Mouse (Mus musculus) E14TG2a.4 (cell line): ENCODE measurements around the gene Nkd1.

Experiments
- H3K27me3 ChIP-seq: 2 replicates; pipeline ENCODE4 v1.6.1; 2014; ENCODE audit warnings: low read length, control low read depth; ENCODE audit not compliant: insufficient read depth
- H3K36me3 ChIP-seq: 2 replicates; pipeline ENCODE4 v1.6.1; 2014; ENCODE audit warnings: low read length, control low read depth; ENCODE audit not compliant: insufficient read depth
- H3K4me1 ChIP-seq: replicated peaks from 2 replicates; pipeline ENCODE4 v1.6.1; 2014; ENCODE audit warnings: low read depth, low read length, control low read depth
- H3K4me3 ChIP-seq: replicated peaks from 2 replicates; pipeline ENCODE4 v1.5.1; 2014; ENCODE audit warnings: mild to moderate bottlenecking, low read length
- H3K9me3 ChIP-seq: 2 replicates; pipeline ENCODE4 v1.6.1; 2014; ENCODE audit warnings: low read length, control low read depth
- CTCF ChIP-seq: conservative IDR thresholded peaks from 2 replicates; pipeline ENCODE4 v1.5.1; 2014; ENCODE audit warnings: low read length
- NANOG ChIP-seq: IDR thresholded peaks from 2 replicates; pipeline ENCODE4 v1.6.1; 2014; ENCODE audit warnings: borderline replicate concordance, low read length, mixed read lengths
- POU5F1 ChIP-seq: IDR thresholded peaks from 2 replicates; pipeline ENCODE4 v1.6.1; 2014; ENCODE audit warnings: low read length, borderline replicate concordance

The Nkd1 gene

GRCm38 (mm10) chr8:88635474-88636397 lies 114.6 kb downstream of the Nkd1 start, which contains the start of gene Snx20:
Gene Snx20 (minus strand): TSS chr8:88636128.
- Histone ChIP-seq H3K4me3 (no peak within 1 kb of the TSS), H3K9me3 (no peaks in the 10 kb centered on the region), H3K4me1 (peaks cover 24% of the 10 kb centered on the region), H3K36me3 (no peaks in the 10 kb centered on the region), H3K27me3 (peaks cover 30% of the 10 kb centered on the region)
- TF ChIP-seq CTCF: no peak

GRCm38 (mm10) chr8:88637092-88638000 lies 116.2 kb downstream of the Nkd1 start:
- no peaks in the 10 kb centered on the region for H3K9me3 ChIP-seq
- H3K4me3 ChIP-seq: no peak overlapping the region
- H3K27me3 ChIP-seq: peaks cover 32% of the 10 kb centered on the region
- peaks cover 20% of the 10 kb centered on the region for H3K4me1 ChIP-seq
- TF ChIP-seq NANOG (no peak), POU5F1 (no peak), CTCF (no peak)
- no peaks in the 10 kb centered on the region for H3K36me3 ChIP-seq

- no peaks in the 10 kb centered on the region for H3K36me3 ChIP-seq
- H3K4me3 ChIP-seq: no peak overlapping the region
- TF ChIP-seq POU5F1 (no peak), CTCF (no peak), NANOG (no peak)
- H3K27me3 ChIP-seq: peaks cover 32% of the 10 kb centered on the region
- H3K4me1 ChIP-seq: peaks cover 16% of the 10 kb centered on the region
- H3K9me3 ChIP-seq: no peaks in the 10 kb centered on the region
Observed at GRCm38 (mm10) chr8:88638908-88639307, 117.8 kb downstream of the Nkd1 start.

- Histone ChIP-seq H3K4me3 (no peak overlapping the region), H3K4me1 (peaks cover 25% of the 10 kb centered on the region), H3K27me3 (peaks cover 26% of the 10 kb centered on the region), H3K9me3 (no peaks in the 10 kb centered on the region), H3K36me3 (no peaks in the 10 kb centered on the region)
- TF ChIP-seq NANOG: no peak
- no peak for TF ChIP-seq CTCF
- no peak for TF ChIP-seq POU5F1
Observed at GRCm38 (mm10) chr8:88642734-88643564, 121.8 kb downstream of the Nkd1 start.
